Mouse (Mus musculus) hindbrain, embryonic 13.5 days (tissue): ENCODE results near the gene Mrpl21. TPM values are rescaled to one million over a fixed set of nuclear protein-coding genes. Genes with fewer than 3 reads are reported as not detected.

ENCODE experiments used
- ATAC-seq: fragments of 200-750 bp; cut with Nextera tagmentation; 2 replicates; pipeline ENCODE4 v1.8.0; 2017; ENCODE audit warnings: moderate TSS enrichment; ENCODE audit not compliant: low FRiP score
- H3K27ac ChIP-seq: fragments of 300-500 bp; sonication (generic); 2 replicates; pipeline ENCODE4 v1.5.1; 2015; ENCODE audit warnings: inconsistent platforms, mild to moderate bottlenecking, moderate library complexity
- H3K27me3 ChIP-seq: fragments of 300-500 bp; sonication (generic); 2 replicates; pipeline ENCODE4 v1.6.1; 2015; ENCODE audit warnings: mild to moderate bottlenecking, inconsistent platforms
- H3K36me3 ChIP-seq: fragments of 300-500 bp; sonication (generic); 2 replicates; pipeline ENCODE4 v1.6.1; 2015; ENCODE audit warnings: mild to moderate bottlenecking, inconsistent platforms
- H3K4me1 ChIP-seq: fragments of 300-500 bp; sonication (generic); replicated peaks from 2 replicates; pipeline ENCODE4 v1.6.1; 2015; ENCODE audit warnings: inconsistent platforms
- H3K4me2 ChIP-seq: fragments of 300-500 bp; sonication (generic); 2 replicates; pipeline ENCODE4 v1.6.1; 2015; ENCODE audit warnings: inconsistent platforms, mild to moderate bottlenecking, moderate library complexity
- H3K4me3 ChIP-seq: fragments of 300-500 bp; sonication (generic); 2 replicates; pipeline ENCODE4 v1.5.1; 2015; ENCODE audit warnings: mild to moderate bottlenecking, inconsistent platforms
- H3K9ac ChIP-seq: fragments of 300-500 bp; sonication (generic); 2 replicates; pipeline ENCODE4 v1.6.1; 2015; ENCODE audit warnings: mild to moderate bottlenecking, inconsistent platforms
- H3K9me3 ChIP-seq: fragments of 300-500 bp; sonication (generic); 2 replicates; pipeline ENCODE4 v1.6.1; 2016; ENCODE audit warnings: inconsistent platforms
- WGBS: fragments of 180-500 bp; shearing (Covaris S2); methylation state at CpG from one replicate; pipeline ENCODE4 v1.1.7; 2015; 5-methylcytosine and 5-hydroxymethylcytosine counted together
- polyA plus RNA-seq: library from polyadenylated mRNA; unstranded; fragments of >200 nt; fragmentation: Nextera tagmentation; extraction: Ambion mirVana; gene quantifications from 2 replicates; pipeline ENCODE4 v1.2.1, GENCODE M21; 2015

The Mrpl21 gene
- polyA plus RNA-seq: 104 and 107 TPM in 2 replicates

DNA sequence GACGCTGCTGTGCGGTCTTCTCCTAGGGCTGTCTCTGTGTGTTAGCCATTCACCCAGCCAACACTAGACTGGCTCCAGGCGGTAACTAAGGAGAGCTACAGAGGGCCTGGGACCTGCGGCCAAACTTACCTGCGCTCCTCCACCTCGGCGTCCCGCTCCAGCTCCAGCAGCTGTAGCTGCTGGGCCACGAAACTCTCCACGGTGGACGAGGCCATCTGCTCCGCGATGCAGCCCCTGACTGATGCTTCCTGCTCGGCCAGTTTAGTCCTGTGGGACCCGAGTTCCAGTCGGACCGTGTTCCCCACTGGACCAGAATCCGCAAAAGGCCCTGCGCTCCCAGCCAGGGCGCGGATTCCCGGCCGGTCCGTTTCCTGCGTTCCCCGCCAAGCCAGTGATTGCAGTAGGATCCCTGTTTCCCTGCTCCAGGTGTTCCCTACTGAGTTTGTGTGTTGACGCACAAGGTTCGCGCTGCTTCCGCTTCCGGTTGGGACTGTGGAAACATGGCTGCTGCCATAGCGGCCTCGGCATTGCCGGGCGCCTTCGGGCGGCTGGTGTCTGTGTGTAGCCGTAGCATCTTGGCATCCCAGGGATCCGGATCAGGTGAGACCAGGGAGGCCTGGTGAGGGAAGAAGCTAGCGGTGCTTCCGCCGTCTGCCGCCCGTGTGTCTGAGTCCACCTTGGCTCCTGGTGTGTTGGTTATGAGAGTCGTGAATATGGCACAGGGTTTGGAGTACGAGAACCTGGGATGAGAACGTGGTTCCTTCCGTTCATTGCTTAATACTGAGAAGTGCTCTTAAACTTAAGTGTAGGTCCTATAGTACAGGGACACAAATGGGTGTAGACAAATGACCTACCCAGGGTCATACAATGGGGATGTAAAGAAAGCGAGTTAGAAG is at the start of gene Mrpl21, which contains the start of gene Ighmbp2:
Mrpl21 (plus strand) TSS at position 330 of the 896 bp plus-strand sequence.
Ighmbp2 (minus strand) TSS at position 446 of the 896 bp plus-strand sequence.
- no peaks in the 10 kb centered on the region for H3K9me3 ChIP-seq
- H3K4me2 ChIP-seq: peak within 1 kb of the TSS; percentile 73
- H3K4me3 ChIP-seq: peak within 1 kb of the TSS; percentile 82
- WGBS: under 1% methylated on average over 49 of the region's 49 CpGs
- H3K4me1 ChIP-seq: peaks cover 27% of the 10 kb centered on the region
- H3K9ac ChIP-seq: peak within 1 kb of the TSS; percentile 84
- peak within 1 kb of the TSS; percentile 63 for H3K27ac ChIP-seq
- ATAC-seq: peak; percentile 93
- H3K27me3 ChIP-seq: no peaks in the 10 kb centered on the region
- H3K36me3 ChIP-seq: peaks cover 56% of the 10 kb centered on the region

DNA sequence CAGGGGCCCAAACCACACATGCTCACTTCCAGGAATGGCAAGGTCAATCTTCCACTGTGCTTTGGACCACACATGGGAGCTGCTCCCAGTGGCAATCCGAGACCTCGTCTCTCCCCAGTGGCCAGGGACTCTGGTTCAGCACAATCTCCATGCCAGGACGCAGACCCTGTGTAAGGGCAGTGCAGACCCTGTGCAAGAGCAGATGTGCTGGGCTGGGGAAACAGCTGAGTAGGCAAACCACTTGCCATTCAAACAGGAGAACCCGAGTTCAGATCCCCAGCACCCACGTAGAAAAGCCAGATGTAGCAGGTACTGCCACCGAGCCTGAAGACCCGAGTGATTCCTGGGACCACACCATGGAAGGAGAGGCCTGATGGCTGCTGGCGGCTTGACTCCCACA is 22.7 kb upstream of the Mrpl21 start:
- no peak for ATAC-seq
- Histone ChIP-seq H3K36me3 (peaks cover 57% of the 10 kb centered on the region), H3K4me1 (no peaks in the 10 kb centered on the region), H3K4me2 (no peak overlapping the region), H3K27ac (no peak overlapping the region), H3K27me3 (no peaks in the 10 kb centered on the region), H3K9me3 (no peaks in the 10 kb centered on the region), H3K4me3 (no peak overlapping the region), H3K9ac (no peak overlapping the region)
- WGBS: 96% methylated on average over 8 of the region's 8 CpGs

DNA sequence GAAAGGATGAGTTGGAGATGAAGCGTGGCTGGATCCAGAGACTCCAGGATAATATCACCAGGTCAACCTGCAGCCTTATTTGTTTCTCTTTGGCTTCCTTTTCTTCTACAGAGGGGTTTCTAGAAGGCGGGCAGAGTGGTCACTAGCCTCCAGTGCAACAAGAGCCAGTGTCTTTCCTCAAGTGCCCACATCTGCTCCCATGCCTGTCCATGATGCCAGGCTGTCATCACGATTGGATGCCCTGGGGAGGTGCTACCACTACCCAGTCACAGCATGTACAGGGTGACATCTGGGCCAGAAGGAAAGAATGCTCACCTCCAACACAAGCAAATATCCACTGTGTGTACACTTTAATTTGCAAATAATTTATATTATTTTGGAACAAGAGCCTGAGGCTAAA is 22.1 kb upstream of the Mrpl21 start:
- Histone ChIP-seq H3K4me2 (no peak overlapping the region), H3K27ac (no peak overlapping the region), H3K9ac (no peak overlapping the region), H3K4me1 (no peaks in the 10 kb centered on the region), H3K9me3 (no peaks in the 10 kb centered on the region), H3K27me3 (no peaks in the 10 kb centered on the region), H3K4me3 (no peak overlapping the region), H3K36me3 (peaks cover 63% of the 10 kb centered on the region)
- ATAC-seq: no peak
- WGBS: 90% methylated on average over 3 of the region's 3 CpGs

DNA sequence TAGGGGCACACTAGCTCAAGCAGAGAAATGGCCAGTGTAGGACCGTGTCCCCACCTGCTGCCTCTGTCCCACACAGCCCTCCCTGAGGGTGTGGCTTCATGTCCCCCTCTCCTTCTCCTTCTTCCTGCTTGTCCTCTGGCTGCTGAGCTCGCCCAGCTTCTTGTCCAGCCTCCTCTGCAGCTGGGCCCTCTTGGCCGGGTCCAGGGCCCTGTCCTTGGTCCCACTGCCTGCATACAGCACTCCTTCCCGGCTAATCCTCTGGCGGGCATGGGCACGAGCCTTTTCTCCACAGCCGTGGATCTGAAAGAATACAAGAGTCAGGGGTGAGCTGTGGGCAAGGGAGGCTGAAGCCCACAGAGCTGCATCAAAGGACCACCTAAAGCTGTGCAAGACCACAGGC is 21.4 kb upstream of the Mrpl21 start:
- ATAC-seq: no peak
- peaks cover 70% of the 10 kb centered on the region for H3K36me3 ChIP-seq
- no peaks in the 10 kb centered on the region for H3K27me3 ChIP-seq
- H3K9me3 ChIP-seq: no peaks in the 10 kb centered on the region
- H3K9ac ChIP-seq: no peak overlapping the region
- no peaks in the 10 kb centered on the region for H3K4me1 ChIP-seq
- H3K4me3 ChIP-seq: no peak overlapping the region
- no peak overlapping the region for H3K4me2 ChIP-seq
- no peak overlapping the region for H3K27ac ChIP-seq
- 95% methylated on average over 7 of the region's 7 CpGs for WGBS

DNA sequence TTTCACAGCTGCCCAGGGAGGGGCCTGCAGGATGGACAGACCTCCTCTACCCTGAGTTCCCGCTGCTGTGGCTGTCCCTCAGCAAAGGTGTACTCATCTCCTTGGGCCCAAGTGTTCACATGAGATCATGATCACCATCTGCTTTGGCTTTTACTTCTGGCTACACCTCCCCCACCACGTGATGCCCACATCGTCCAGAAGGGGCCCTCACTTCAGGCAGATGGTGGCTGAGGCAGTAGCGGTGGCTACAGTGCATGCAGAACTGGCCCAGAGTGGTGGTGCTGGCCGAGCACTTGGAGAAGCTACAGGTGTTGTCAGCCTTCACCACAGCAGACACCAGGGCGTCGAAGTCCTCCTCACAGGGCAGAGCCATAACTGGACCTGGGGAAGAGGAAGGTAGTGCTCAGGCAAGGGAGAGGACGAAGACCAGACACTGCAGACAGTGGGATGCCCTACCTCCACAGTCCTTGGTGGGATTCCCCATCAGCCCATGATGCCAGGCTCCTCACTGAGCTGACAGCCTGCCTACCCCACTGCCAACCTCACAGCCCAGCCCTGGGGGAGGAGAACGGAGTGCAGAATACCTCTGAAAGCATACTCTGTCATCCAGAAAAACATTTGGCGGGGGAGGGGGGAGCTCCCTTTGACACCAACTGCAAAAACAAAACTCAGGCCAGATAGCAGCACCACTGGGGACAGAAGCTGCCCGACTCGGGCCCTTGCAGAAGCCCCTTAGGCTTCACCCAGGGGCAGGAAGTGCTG is 20.8 kb upstream of the Mrpl21 start:
- Histone ChIP-seq H3K4me1 (no peaks in the 10 kb centered on the region), H3K36me3 (peaks cover 76% of the 10 kb centered on the region), H3K4me3 (no peak overlapping the region), H3K9me3 (no peaks in the 10 kb centered on the region), H3K27ac (no peak overlapping the region), H3K4me2 (no peak overlapping the region), H3K9ac (no peak overlapping the region), H3K27me3 (no peaks in the 10 kb centered on the region)
- 92% methylated on average over 12 of the region's 12 CpGs for WGBS
- ATAC-seq: no peak

DNA sequence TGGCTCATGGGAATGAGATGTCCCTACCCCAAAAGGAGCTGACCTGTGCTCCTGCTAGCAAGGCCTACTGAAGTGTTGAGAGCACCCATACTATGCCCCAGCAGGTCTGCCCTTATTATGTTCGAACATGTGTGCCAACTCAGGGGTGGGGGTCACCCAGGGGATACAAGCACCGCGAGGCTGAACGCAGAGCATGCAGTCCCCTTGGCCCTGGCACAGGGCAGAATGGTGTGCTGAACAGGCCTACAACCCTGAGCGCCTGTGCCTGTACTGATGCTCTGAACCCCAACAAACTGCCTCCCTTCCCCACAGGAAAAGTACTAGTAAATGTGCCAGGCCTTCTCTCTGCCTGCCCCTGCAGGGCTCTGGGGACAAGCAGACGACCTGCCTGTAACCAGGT is 18.4 kb upstream of the Mrpl21 start:
- Histone ChIP-seq H3K4me3 (no peak overlapping the region), H3K27ac (no peak overlapping the region), H3K9me3 (no peaks in the 10 kb centered on the region), H3K4me1 (no peaks in the 10 kb centered on the region), H3K9ac (no peak overlapping the region), H3K36me3 (peaks cover 99% of the 10 kb centered on the region), H3K4me2 (no peak overlapping the region), H3K27me3 (no peaks in the 10 kb centered on the region)
- no peak for ATAC-seq
- 98% methylated on average over 6 of the region's 6 CpGs for WGBS

DNA sequence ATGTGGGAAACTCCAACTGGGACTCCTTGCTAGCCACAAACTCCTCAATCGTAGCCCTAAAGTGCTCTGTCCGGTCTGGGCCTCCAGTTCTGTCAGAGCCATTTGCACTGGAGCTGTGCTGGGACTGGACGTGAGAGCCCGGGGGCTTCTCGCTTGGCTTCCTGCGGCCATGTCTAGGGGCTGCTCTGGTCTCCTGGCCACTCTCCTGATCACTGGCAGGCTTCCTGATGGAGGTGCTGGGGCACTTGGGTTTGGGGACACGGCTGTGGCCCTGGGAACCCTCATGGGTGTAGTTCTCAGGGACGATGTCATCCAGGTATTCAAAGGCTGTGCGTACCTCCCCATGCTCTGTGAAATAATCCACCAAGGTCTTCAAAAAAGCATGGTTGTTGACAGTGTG is 17.5 kb upstream of the Mrpl21 start:
- no peak for ATAC-seq
- Histone ChIP-seq H3K9me3 (no peaks in the 10 kb centered on the region), H3K36me3 (peaks cover 97% of the 10 kb centered on the region), H3K27ac (no peak overlapping the region), H3K9ac (no peak overlapping the region), H3K4me3 (no peak overlapping the region), H3K4me1 (no peaks in the 10 kb centered on the region), H3K4me2 (no peak overlapping the region), H3K27me3 (no peaks in the 10 kb centered on the region)
- WGBS: 98% methylated on average over 9 of the region's 9 CpGs

DNA sequence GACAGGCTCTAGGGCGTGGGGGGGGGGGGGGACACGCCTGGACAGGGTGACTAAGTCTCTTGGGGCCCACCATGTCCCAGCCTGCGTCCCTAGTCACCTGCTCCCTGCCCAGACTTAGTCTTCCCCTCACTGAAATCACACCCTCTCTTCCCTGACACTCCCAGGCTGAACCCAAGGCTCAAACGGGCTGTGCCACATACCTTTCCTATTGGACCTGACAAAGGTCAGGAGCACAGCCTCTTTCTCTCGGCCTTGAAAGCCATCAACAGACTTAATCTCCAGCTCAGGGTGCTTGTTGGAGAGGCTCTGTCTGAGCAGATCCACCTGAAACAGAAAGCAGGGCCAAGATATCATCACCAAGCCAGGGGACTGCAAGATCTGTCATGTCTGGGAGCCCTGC is 16.6 kb upstream of the Mrpl21 start:
- H3K4me3 ChIP-seq: no peak overlapping the region
- no peaks in the 10 kb centered on the region for H3K4me1 ChIP-seq
- no peaks in the 10 kb centered on the region for H3K27me3 ChIP-seq
- H3K36me3 ChIP-seq: peaks cover 97% of the 10 kb centered on the region
- no peak overlapping the region for H3K27ac ChIP-seq
- H3K9me3 ChIP-seq: no peaks in the 10 kb centered on the region
- ATAC-seq: no peak
- WGBS: 89% methylated on average over 5 of the region's 5 CpGs
- no peak overlapping the region for H3K4me2 ChIP-seq
- no peak overlapping the region for H3K9ac ChIP-seq

DNA sequence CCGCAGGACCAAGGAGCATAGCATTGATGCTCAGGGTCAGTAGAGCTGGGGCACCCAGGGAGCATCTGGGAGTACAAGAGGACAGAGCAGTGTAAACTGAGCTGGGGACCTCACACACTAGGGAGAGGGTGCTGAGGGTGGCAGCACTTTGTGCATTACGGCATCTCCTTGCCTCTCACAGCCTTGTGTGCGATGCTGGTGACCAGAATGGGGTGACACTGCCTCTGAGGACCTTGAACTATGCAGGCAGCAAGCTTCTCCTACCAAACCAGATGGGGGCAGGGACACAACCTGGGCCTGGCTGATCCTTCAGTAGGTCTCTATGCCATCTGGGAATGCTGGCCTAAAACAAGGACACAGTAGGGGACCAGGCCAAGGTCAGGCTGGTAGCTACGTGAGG is 16.0 kb upstream of the Mrpl21 start:
- Histone ChIP-seq H3K27me3 (no peaks in the 10 kb centered on the region), H3K4me2 (no peak overlapping the region), H3K4me3 (no peak overlapping the region), H3K27ac (no peak overlapping the region), H3K36me3 (peaks cover 97% of the 10 kb centered on the region), H3K9me3 (no peaks in the 10 kb centered on the region), H3K9ac (no peak overlapping the region), H3K4me1 (no peaks in the 10 kb centered on the region)
- no peak for ATAC-seq
- 97% methylated on average over 4 of the region's 4 CpGs for WGBS

DNA sequence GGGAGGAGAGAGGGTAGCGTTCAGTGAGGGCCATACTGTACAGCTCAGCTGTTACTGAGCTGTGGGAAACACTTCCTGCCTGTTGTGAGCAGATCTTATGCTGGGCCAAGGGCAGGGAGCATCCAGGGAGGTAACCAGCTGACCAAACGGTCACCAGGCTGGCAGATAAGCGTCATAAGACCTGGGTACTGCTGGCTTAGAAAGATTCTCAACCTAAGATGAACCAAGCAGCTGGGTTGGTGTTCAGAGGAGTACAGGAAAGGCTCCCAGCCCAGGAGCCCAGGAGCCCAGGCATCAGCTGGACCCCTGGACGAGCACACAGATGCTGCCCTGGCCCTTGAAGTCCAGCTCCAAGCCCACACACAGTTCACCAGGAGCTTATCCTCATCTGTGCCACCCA is 15.4 kb upstream of the Mrpl21 start:
- ATAC-seq: no peak
- H3K9ac ChIP-seq: no peak overlapping the region
- H3K27ac ChIP-seq: no peak overlapping the region
- no peaks in the 10 kb centered on the region for H3K27me3 ChIP-seq
- no peaks in the 10 kb centered on the region for H3K4me1 ChIP-seq
- H3K36me3 ChIP-seq: peaks cover 97% of the 10 kb centered on the region
- no peaks in the 10 kb centered on the region for H3K9me3 ChIP-seq
- H3K4me3 ChIP-seq: no peak overlapping the region
- H3K4me2 ChIP-seq: no peak overlapping the region
- WGBS: 94% methylated on average over 4 of the region's 4 CpGs

DNA sequence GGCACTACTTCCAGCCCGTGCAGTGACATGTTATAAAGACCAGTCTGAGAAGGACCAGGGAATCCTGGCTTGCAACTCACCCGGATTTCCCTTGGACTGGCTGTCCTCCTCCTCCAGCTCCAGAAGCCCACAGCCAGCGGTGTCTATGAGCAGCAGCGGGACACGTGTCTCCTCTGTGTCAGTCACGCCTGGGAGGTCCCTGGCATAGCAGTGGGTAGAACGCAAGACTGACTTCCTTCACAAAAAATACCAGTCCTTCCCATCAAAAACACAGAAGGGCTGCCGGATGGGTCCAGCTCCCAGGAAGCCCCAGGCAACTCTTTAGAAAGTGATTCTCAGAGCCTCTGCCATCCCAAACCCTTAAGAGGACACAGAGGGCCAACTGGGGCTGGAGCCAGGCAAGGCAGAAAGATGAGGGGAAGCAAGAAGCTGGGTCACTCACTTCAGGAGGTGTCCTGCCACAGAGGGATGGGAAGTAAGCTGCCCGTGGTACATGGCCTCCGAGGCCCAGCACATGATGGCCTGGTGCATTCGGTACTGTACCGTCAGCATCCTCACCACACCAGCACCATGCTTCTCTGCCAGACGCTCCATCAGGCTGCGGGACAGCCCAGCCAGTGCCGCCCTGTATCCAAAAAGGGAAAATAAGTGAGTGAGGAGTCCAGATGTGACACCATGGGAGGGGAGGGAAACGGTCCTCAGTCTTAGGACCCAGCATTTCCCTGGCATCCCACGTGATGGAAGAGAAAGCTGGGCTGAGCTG is 14.3 kb upstream of the Mrpl21 start:
- H3K4me2 ChIP-seq: no peak overlapping the region
- H3K27ac ChIP-seq: no peak overlapping the region
- no peak overlapping the region for H3K9ac ChIP-seq
- no peaks in the 10 kb centered on the region for H3K27me3 ChIP-seq
- H3K4me3 ChIP-seq: no peak overlapping the region
- H3K9me3 ChIP-seq: no peaks in the 10 kb centered on the region
- H3K4me1 ChIP-seq: no peaks in the 10 kb centered on the region
- WGBS: 94% methylated on average over 17 of the region's 17 CpGs
- peaks cover 99% of the 10 kb centered on the region for H3K36me3 ChIP-seq
- no peak for ATAC-seq

DNA sequence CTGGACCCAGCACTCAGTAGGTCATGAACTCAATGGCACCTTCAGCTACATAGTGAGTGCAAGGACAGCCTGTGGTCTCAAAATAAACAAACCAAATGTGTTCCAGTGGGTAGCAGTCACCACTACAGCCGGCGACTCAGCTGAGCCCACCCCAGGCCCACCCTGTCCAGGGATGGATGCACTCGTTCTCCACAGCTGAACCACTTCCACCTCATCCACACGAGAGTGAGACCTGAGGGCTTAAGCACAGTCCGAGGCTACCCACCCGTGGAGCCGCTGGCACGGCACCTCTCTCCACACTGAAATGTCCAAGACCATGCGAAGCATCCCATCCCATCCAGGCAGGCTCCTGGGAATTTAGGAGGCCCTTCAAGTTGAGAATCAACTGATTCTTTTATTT is 13.4 kb upstream of the Mrpl21 start:
- no peaks in the 10 kb centered on the region for H3K9me3 ChIP-seq
- no peaks in the 10 kb centered on the region for H3K27me3 ChIP-seq
- H3K4me3 ChIP-seq: no peak overlapping the region
- no peaks in the 10 kb centered on the region for H3K4me1 ChIP-seq
- peaks cover 99% of the 10 kb centered on the region for H3K36me3 ChIP-seq
- H3K27ac ChIP-seq: no peak overlapping the region
- H3K9ac ChIP-seq: no peak overlapping the region
- no peak for ATAC-seq
- 92% methylated on average over 9 of the region's 9 CpGs for WGBS
- H3K4me2 ChIP-seq: no peak overlapping the region
